Mouse (Mus musculus): Measurements from ENCODE around the gene Bcl11b. TPM values are rescaled to one million over a fixed set of nuclear protein-coding genes. Genes with fewer than 3 reads are reported as not detected.

The Bcl11b gene
- polyA plus RNA-seq, 1 experiment, result not detected

- TF ChIP-seq GATA1 (IDR thresholded peaks at IDR 0.05; ENCODE audit: low read length), result no peak
- no peak for TF ChIP-seq TAL1 (IDR thresholded peaks at IDR 0.05; ENCODE audit: low read length)
- no peaks in the 10 kb centered on the region for H3K36me3 ChIP-seq (ENCODE audit: control insufficient read depth)
- H3K9me3 ChIP-seq (ENCODE audit: control insufficient read depth, low read length), result peaks cover 47% of the 10 kb centered on the region
- H3K4me3 ChIP-seq (replicated peaks), result no peak overlapping the region
- no peaks in the 10 kb centered on the region for H3K4me1 ChIP-seq (ENCODE audit: control insufficient read depth)
- no peaks in the 10 kb centered on the region for H3K27me3 ChIP-seq (ENCODE audit: control insufficient read depth)
Observed at GRCm38 (mm10) chr12:107905333-107905732, 98.1 kb downstream of the Bcl11b start.

GRCm38 (mm10) chr12:107904457-107904856 lies 98.9 kb downstream of the Bcl11b start:
- Histone ChIP-seq H3K36me3 (ENCODE audit: control insufficient read depth) (no peaks in the 10 kb centered on the region), H3K27me3 (ENCODE audit: control insufficient read depth) (no peaks in the 10 kb centered on the region), H3K4me1 (ENCODE audit: control insufficient read depth) (no peaks in the 10 kb centered on the region), H3K9me3 (ENCODE audit: control insufficient read depth, low read length) (peaks cover 44% of the 10 kb centered on the region), H3K4me3 (replicated peaks) (no peak overlapping the region)
- no peak for TF ChIP-seq TAL1 (IDR thresholded peaks at IDR 0.05; ENCODE audit: low read length)
- TF ChIP-seq GATA1 (IDR thresholded peaks at IDR 0.05; ENCODE audit: low read length), result no peak

GRCm38 (mm10) chr12:107903949-107904348 lies 99.5 kb downstream of the Bcl11b start:
- no peak overlapping the region for H3K4me3 ChIP-seq (replicated peaks)
- no peaks in the 10 kb centered on the region for H3K36me3 ChIP-seq (ENCODE audit: control insufficient read depth)
- no peaks in the 10 kb centered on the region for H3K4me1 ChIP-seq (ENCODE audit: control insufficient read depth)
- peaks cover 42% of the 10 kb centered on the region for H3K9me3 ChIP-seq (ENCODE audit: control insufficient read depth, low read length)
- no peaks in the 10 kb centered on the region for H3K27me3 ChIP-seq (ENCODE audit: control insufficient read depth)
- TF ChIP-seq GATA1 (IDR thresholded peaks at IDR 0.05; ENCODE audit: low read length), result no peak
- TF ChIP-seq TAL1 (IDR thresholded peaks at IDR 0.05; ENCODE audit: low read length), result no peak

GRCm38 (mm10) chr12:107891449-107891848 lies 112.0 kb downstream of the Bcl11b start:
- Histone ChIP-seq H3K36me3 (ENCODE audit: control insufficient read depth) (no peaks in the 10 kb centered on the region), H3K4me3 (replicated peaks) (no peak overlapping the region), H3K27me3 (ENCODE audit: control insufficient read depth) (no peaks in the 10 kb centered on the region), H3K9me3 (ENCODE audit: control insufficient read depth, low read length) (peaks cover 8% of the 10 kb centered on the region), H3K4me1 (ENCODE audit: control insufficient read depth) (no peaks in the 10 kb centered on the region)
- no peak for TF ChIP-seq TAL1 (IDR thresholded peaks at IDR 0.05; ENCODE audit: low read length)

GRCm38 (mm10) chr12:107890326-107890725 lies 113.1 kb downstream of the Bcl11b start:
- H3K36me3 ChIP-seq (ENCODE audit: control insufficient read depth), result no peaks in the 10 kb centered on the region
- H3K9me3 ChIP-seq (ENCODE audit: control insufficient read depth, low read length), result peaks cover 8% of the 10 kb centered on the region
- no peak for TF ChIP-seq TAL1 (IDR thresholded peaks at IDR 0.05; ENCODE audit: low read length)
- TF ChIP-seq GATA1 (IDR thresholded peaks at IDR 0.05; ENCODE audit: low read length), result no peak
- no peak overlapping the region for H3K4me3 ChIP-seq (replicated peaks)
- no peaks in the 10 kb centered on the region for H3K4me1 ChIP-seq (ENCODE audit: control insufficient read depth)
- H3K27me3 ChIP-seq (ENCODE audit: control insufficient read depth), result no peaks in the 10 kb centered on the region

GRCm38 (mm10) chr12:107889841-107890240 lies 113.6 kb downstream of the Bcl11b start:
- TF ChIP-seq TAL1 (IDR thresholded peaks at IDR 0.05; ENCODE audit: low read length) (no peak), GATA1 (IDR thresholded peaks at IDR 0.05; ENCODE audit: low read length) (no peak)
- H3K4me3 ChIP-seq (replicated peaks), result no peak overlapping the region
- peaks cover 8% of the 10 kb centered on the region for H3K9me3 ChIP-seq (ENCODE audit: control insufficient read depth, low read length)
- H3K4me1 ChIP-seq (ENCODE audit: control insufficient read depth), result no peaks in the 10 kb centered on the region
- H3K36me3 ChIP-seq (ENCODE audit: control insufficient read depth), result no peaks in the 10 kb centered on the region
- no peaks in the 10 kb centered on the region for H3K27me3 ChIP-seq (ENCODE audit: control insufficient read depth)

GRCm38 (mm10) chr12:107888646-107889045 lies 114.8 kb downstream of the Bcl11b start:
- Histone ChIP-seq H3K4me1 (ENCODE audit: control insufficient read depth) (no peaks in the 10 kb centered on the region), H3K4me3 (replicated peaks) (no peak overlapping the region), H3K9me3 (ENCODE audit: control insufficient read depth, low read length) (peaks cover 8% of the 10 kb centered on the region), H3K27me3 (ENCODE audit: control insufficient read depth) (no peaks in the 10 kb centered on the region), H3K36me3 (ENCODE audit: control insufficient read depth) (no peaks in the 10 kb centered on the region)
- TF ChIP-seq TAL1 (IDR thresholded peaks at IDR 0.05; ENCODE audit: low read length) (no peak), GATA1 (IDR thresholded peaks at IDR 0.05; ENCODE audit: low read length) (no peak)

GRCm38 (mm10) chr12:107888049-107888448 lies 115.4 kb downstream of the Bcl11b start:
- Histone ChIP-seq H3K27me3 (ENCODE audit: control insufficient read depth) (no peaks in the 10 kb centered on the region), H3K4me1 (ENCODE audit: control insufficient read depth) (no peaks in the 10 kb centered on the region), H3K4me3 (replicated peaks) (no peak overlapping the region), H3K36me3 (ENCODE audit: control insufficient read depth) (no peaks in the 10 kb centered on the region), H3K9me3 (ENCODE audit: control insufficient read depth, low read length) (peaks cover 8% of the 10 kb centered on the region)
- no peak for TF ChIP-seq TAL1 (IDR thresholded peaks at IDR 0.05; ENCODE audit: low read length)
- no peak for TF ChIP-seq GATA1 (IDR thresholded peaks at IDR 0.05; ENCODE audit: low read length)

- Histone ChIP-seq H3K27me3 (ENCODE audit: control insufficient read depth) (no peaks in the 10 kb centered on the region), H3K36me3 (ENCODE audit: control insufficient read depth) (no peaks in the 10 kb centered on the region), H3K9me3 (ENCODE audit: control insufficient read depth, low read length) (peaks cover 6% of the 10 kb centered on the region), H3K4me1 (ENCODE audit: control insufficient read depth) (no peaks in the 10 kb centered on the region), H3K4me3 (replicated peaks) (no peak overlapping the region)
- TF ChIP-seq GATA1 (IDR thresholded peaks at IDR 0.05; ENCODE audit: low read length), result no peak
Observed at GRCm38 (mm10) chr12:107887621-107888020, 115.8 kb downstream of the Bcl11b start.

- no peak for TF ChIP-seq TAL1 (IDR thresholded peaks at IDR 0.05; ENCODE audit: low read length)
- no peak for TF ChIP-seq GATA1 (IDR thresholded peaks at IDR 0.05; ENCODE audit: low read length)
- H3K4me3 ChIP-seq (replicated peaks), result no peak overlapping the region
- no peaks in the 10 kb centered on the region for H3K4me1 ChIP-seq (ENCODE audit: control insufficient read depth)
- H3K36me3 ChIP-seq (ENCODE audit: control insufficient read depth), result no peaks in the 10 kb centered on the region
- H3K9me3 ChIP-seq (ENCODE audit: control insufficient read depth, low read length), result peaks cover 13% of the 10 kb centered on the region
- no peaks in the 10 kb centered on the region for H3K27me3 ChIP-seq (ENCODE audit: control insufficient read depth)
Observed at GRCm38 (mm10) chr12:107884330-107885065, 118.9 kb downstream of the Bcl11b start.
